Mouse (Mus musculus): ENCODE measurements around the gene Trh. TPM values are rescaled to one million over a fixed set of nuclear protein-coding genes. Genes with fewer than 3 reads are reported as not detected.
A peak's percentile ranks its signal among the peaks of the same experiment; 100 is the strongest.

Trh gene
- total RNA-seq, 2 experiments from 2014 or later: 3.3 to 8.9 TPM

- no peak for DNase-seq (ENCODE audit: low spot score in 2 of 2)
- intact Hi-C loops (cut with DNase I): loop anchor here (10.0 kb wide), 1 partner anchor 515 kb away; no protein-coding TSS in a partner anchor
These were observed 14.9 kb downstream of the Trh start for GRCm38 (mm10) chr6:92229586-92229985.

DNA sequence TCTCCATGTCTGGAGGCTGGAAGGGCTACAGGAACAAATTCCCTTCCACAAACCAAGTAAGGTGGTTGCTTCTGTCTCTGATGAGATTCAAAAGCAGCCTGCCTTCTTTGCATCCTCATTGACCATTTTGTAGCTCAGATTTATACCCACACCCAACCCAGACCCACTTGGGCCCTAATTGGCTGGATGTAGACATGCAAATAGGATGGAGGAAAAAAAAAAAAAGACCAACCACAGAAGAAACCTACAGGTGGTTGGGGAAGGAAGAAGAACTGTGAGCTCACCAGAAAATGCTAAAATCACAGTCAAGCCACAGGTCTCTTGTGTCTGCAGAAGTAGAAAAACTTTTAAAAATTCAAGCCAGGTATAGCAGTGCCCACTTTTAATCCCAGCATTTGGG lies 15.3 kb downstream of the Trh start:
- DNase-seq (ENCODE audit: low spot score in 2 of 2): no peak
- intact Hi-C loops (cut with DNase I): loop anchor here (10.0 kb wide), 1 partner anchor 516 kb away; no protein-coding TSS in a partner anchor

DNA sequence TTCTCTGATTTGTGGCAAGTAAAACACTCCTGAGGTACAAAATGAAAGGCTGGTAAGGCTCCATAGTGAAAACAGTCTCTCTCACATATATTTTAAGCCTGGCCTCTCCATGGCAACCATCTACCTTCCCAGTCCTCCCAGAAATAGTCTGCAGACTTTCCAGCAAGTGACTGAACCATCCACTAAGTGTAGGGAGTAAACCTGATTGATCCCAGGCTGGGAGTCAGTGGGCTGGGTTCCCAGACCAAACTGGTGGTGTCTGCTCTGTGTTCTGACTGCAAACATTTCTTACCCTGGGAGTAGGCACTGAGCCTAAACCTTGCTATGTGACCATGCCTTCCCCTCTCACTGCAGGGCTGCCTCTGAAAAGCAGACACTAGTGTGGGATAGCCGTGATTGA lies 19.5 kb downstream of the Trh start:
- intact Hi-C loops (cut with DNase I): loop anchor here (10.0 kb wide), 1 partner anchor 520 kb away; no protein-coding TSS in a partner anchor
- peak; percentile 18 to 57 for DNase-seq (ENCODE audit: low spot score in 2 of 2)

GRCm38 (mm10) chr6:92222021-92222420 lies 22.4 kb downstream of the Trh start:
- DNase-seq (ENCODE audit: low spot score in 2 of 2): no peak
- intact Hi-C loops (cut with DNase I): loop anchor here (10.0 kb wide), 1 partner anchor 523 kb away; no protein-coding TSS in a partner anchor

DNA sequence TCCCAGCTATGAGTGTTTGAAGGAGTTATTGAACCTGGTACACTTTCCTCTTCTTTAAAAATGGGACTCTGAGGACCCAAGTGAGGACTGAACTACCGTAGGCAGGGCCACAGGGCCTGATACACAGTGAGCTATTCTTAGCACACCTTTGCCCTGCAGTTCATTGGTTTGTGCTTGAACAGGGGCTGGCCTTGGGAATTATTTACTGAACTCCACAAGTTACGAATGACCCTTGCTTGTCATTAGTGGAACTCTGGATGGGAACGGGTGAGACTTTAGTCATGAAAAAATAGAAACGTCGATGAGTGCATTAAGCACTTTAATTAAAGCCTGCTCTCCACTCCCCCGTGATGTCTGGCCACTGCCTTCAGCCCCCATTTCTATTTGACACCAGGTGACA lies 22.8 kb downstream of the Trh start:
- intact Hi-C loops (cut with DNase I): loop anchor here (10.0 kb wide), 1 partner anchor 523 kb away; no protein-coding TSS in a partner anchor
- DNase-seq (ENCODE audit: low spot score in 2 of 2): no peak

DNA sequence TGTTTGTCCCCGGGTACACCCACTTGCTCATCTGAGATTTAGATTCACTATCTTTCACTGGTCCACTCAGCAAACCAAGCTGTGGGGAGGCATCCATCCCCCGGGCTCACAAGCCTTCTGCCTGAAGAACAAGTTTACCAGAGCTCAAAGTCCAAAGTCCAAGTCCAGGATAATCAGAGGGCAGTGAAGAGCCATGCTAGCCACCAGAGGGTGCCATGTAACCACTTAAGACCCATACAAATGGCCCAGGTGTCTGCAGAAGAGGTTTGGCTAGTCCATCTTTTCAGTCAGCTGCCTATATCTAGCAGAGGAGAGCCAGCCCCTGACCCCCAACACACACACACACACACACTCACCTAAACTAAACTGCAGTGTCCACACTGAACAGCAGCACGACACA lies 25.0 kb downstream of the Trh start:
- DNase-seq (ENCODE audit: low spot score in 2 of 2): peak; percentile 46 to 55
- intact Hi-C loops (cut with DNase I): loop anchor here (1.0 kb wide), 1 partner anchor 50 kb away; no protein-coding TSS in a partner anchor

DNA sequence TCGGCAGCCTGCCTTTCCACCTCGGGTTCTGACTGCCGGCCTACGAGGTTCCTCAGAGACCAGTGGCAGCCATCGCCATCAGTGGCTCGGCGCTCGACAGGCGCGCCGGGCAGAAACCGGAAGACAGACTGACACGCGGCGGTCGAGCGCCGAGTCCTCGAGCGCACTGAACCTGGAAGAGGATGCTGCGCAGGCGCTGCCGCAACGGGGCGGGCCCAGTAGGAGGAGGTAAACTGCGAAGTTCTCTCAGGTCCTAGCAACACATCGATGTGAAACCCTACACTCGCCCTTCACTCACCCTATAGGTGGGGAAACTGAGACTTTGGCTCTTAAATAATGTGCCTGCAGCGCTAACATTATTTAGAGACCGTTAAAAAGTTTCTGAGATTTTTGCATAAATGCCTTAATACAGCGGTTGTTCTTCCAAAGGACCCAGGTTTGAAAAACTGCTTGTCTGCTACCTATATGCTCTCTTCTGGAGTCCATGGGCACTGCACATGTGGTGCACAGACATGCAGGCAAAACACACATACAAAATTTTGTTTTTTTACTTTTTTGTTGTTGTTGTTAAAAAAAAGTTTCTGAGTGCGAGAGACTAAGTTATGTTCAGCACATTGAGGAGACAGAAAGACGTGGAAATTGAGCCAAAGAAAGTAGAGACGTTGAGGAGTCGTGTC lies 29.5 kb downstream of the Trh start, which contains the start of gene Rbsn:
Gene Rbsn (minus strand): TSS at position 153 of the 677 bp plus-strand sequence.
- peak; percentile 95 for DNase-seq (ENCODE audit: low spot score in 2 of 2)
- intact Hi-C loops (cut with DNase I): no loop called here

GRCm38 (mm10) chr6:92214055-92214772 lies 30.2 kb downstream of the Trh start:
- intact Hi-C loops (cut with DNase I): no loop called here
- DNase-seq (ENCODE audit: low spot score in 2 of 2): peak; percentile 4 to 28

DNA sequence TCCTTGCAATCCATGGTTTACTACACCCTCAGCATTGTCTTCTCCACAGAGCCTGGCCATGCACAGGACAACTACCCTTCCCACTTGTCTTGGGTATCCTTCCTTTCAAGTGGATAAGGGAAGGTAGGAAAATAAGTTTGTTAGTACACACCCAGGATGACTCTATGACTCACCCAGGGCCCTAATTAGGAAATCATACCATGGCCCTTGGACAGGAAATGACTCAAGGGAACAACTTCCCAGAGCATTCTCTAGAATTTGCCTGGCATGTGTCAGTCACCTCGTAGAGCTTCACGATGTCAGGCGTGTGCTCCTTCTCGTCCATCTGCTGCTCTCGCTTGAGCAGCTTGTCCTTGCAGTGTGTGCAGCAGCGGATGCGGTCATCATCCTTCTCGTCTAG lies 45.0 kb downstream of the Trh start:
- intact Hi-C loops (cut with DNase I): no loop called here
- DNase-seq (ENCODE audit: low spot score in 2 of 2): no peak

Other genes starting within 250 kb of the Trh start
- 10 to 100 TPM; 93.2 to 97.8 TPM for gene Nr2c2, start 153.3 kb downstream of the Trh start, total RNA-seq (2021)
- gene Mrps25, start 60.6 kb downstream of the Trh start, total RNA-seq (2021): 10 to 100 TPM; 49.2 to 54.5 TPM
- gene Rbsn, start 29.7 kb downstream of the Trh start, total RNA-seq (2021): 10 to 100 TPM; 39.7 to 43.3 TPM

Measured in left cerebral cortex, postnatal 25 days (tissue).